Comparison of ENCODE assay signal across 1 mouse cellular context in genomic region chr4:129555862-129556531, GRCm38 (mm10).
TF ChIP-seq lines count a peak whose summit lies in the region.

No protein-coding gene starts in this region.

TF ChIP-seq in MEL, 35 proteins besides CTCF, POLR2A, EP300 and RAD21 (continued from another document):
- TF ChIP-seq GABPA (IDR thresholded peaks at IDR 0.05; ENCODE audit: low read depth, low read length) (no peak), ZKSCAN1 (IDR thresholded peaks at IDR 0.05; ENCODE audit: low read depth, low read length) (no peak), ZMIZ1 (IDR thresholded peaks at IDR 0.05; ENCODE audit: low read depth, low read length) (0 out of 2 replicates have a peak, but pooled peaks have one; percentile 48), RCOR1 (IDR thresholded peaks at IDR 0.05; ENCODE audit: low read depth, low read length) (no peak), TCF12 (IDR thresholded peaks at IDR 0.05; ENCODE audit: low read depth, low read length) (peak; percentile 6; the same call in 1 of the 2 replicates), ZC3H11A (IDR thresholded peaks at IDR 0.05; ENCODE audit: low read depth, low read length) (no peak), POLR2AphosphoS2 (IDR thresholded peaks at IDR 0.05; ENCODE audit: low read length) (0 out of 2 replicates have a peak, but pooled peaks have one; percentile 20), MXI1 (IDR thresholded peaks at IDR 0.05; ENCODE audit: low read depth, low read length) (0 out of 2 replicates have a peak, but pooled peaks have one; percentile 27), ELF1 (IDR thresholded peaks at IDR 0.05; ENCODE audit: low read depth, low read length) (no peak), MAX (IDR thresholded peaks at IDR 0.05; ENCODE audit: low read length) (0 out of 2 replicates have a peak, but pooled peaks have one; percentile 37), CHD1 (IDR thresholded peaks at IDR 0.05; ENCODE audit: low read depth, low read length) (0 out of 2 replicates have a peak, but pooled peaks have one; percentile 60), MEF2A (IDR thresholded peaks at IDR 0.05; ENCODE audit: extremely low read depth, insufficient replicate concordance, low read depth, low read length, poor library complexity, severe bottlenecking) (no peak), BHLHE40 (IDR thresholded peaks at IDR 0.05; ENCODE audit: borderline replicate concordance, low read depth, low read length) (no peak), MAFK (IDR thresholded peaks at IDR 0.05; ENCODE audit: borderline replicate concordance, low read depth, low read length) (no peak), MAZ (IDR thresholded peaks at IDR 0.05; ENCODE audit: low read depth, low read length) (no peak), JUND (IDR thresholded peaks at IDR 0.05; ENCODE audit: low read depth, low read length) (no peak), ETS1 (IDR thresholded peaks at IDR 0.05; ENCODE audit: low read depth, low read length) (no peak), USF2 (IDR thresholded peaks at IDR 0.05; ENCODE audit: borderline replicate concordance in 1 of 2, insufficient read depth in 1 of 2, low read depth in 1 of 2, low read length in 2 of 2) (no peak), MYB (IDR thresholded peaks at IDR 0.05; ENCODE audit: low read depth, low read length) (no peak), CHD2 (IDR thresholded peaks at IDR 0.05; ENCODE audit: low read length) (no peak), NELFE (IDR thresholded peaks at IDR 0.05; ENCODE audit: low read depth, low read length) (0 out of 2 replicates have a peak, but pooled peaks have one; percentile 27), GATA1 (IDR thresholded peaks at IDR 0.05; ENCODE audit: low read depth, low read length) (no peak), HCFC1 (IDR thresholded peaks at IDR 0.05; ENCODE audit: low read depth, low read length) (no peak), KAT2A (conservative IDR thresholded peaks at IDR 0.05; ENCODE audit: low read depth, low read length) (no peak), SIN3A (IDR thresholded peaks at IDR 0.05; ENCODE audit: low read length) (peak; percentile 56; the same call in 1 of the 2 replicates), TBP (IDR thresholded peaks at IDR 0.05; ENCODE audit: low read depth, low read length) (0 out of 2 replicates have a peak, but pooled peaks have one; percentile 4), TAL1 (IDR thresholded peaks at IDR 0.05; ENCODE audit: low read length) (no peak), SMC3 (IDR thresholded peaks at IDR 0.05; ENCODE audit: low read depth, low read length) (no peak)
